Mouse (Mus musculus) hindbrain, postnatal 0 days (tissue): ENCODE measurements at regions not wholly inside any gene's neighbourhood (a gene's known extent, or its start where the extent isn't known, plus 50 kb on each side); places are given as distances from the start of the nearest gene placed in this dataset.

Experiments used
- ATAC-seq: fragments of 200-750 bp; cut with Nextera tagmentation; 2 replicates; pipeline ENCODE4 v1.8.0; 2017; ENCODE audit warnings: mild to moderate bottlenecking, moderate TSS enrichment, moderate library complexity
- DNase-seq: peaks from one replicate; pipeline ENCODE4 v3.0.0-alpha.2; 2015; ENCODE audit warnings: low spot score
- H3K27ac ChIP-seq: fragments of 300-500 bp; sonication (generic); 2 replicates; pipeline ENCODE4 v1.5.1; 2014; ENCODE audit warnings: mild to moderate bottlenecking
- H3K27me3 ChIP-seq: fragments of 300-500 bp; sonication (generic); 2 replicates; pipeline ENCODE4 v1.6.1; 2014; ENCODE audit warnings: low read length, mixed read lengths; ENCODE audit not compliant: insufficient read depth
- H3K36me3 ChIP-seq: fragments of 300-500 bp; sonication (generic); 2 replicates; pipeline ENCODE4 v1.6.1; 2014; ENCODE audit warnings: low read length, mixed read lengths; ENCODE audit not compliant: insufficient read depth
- H3K4me1 ChIP-seq: fragments of 300-500 bp; sonication (generic); 2 replicates; pipeline ENCODE4 v1.6.1; 2014; ENCODE audit warnings: antibody characterized with exemption, low read length, mixed read lengths; ENCODE audit not compliant: insufficient read depth
- H3K4me2 ChIP-seq: fragments of 300-500 bp; sonication (generic); 2 replicates; pipeline ENCODE4 v1.6.1; 2014; ENCODE audit warnings: low read depth, mild to moderate bottlenecking, low read length, moderate library complexity, mixed read lengths
- H3K4me3 ChIP-seq: fragments of 300-500 bp; sonication (generic); 2 replicates; pipeline ENCODE4 v1.5.1; 2014; ENCODE audit warnings: low read length
- H3K9ac ChIP-seq: fragments of 300-500 bp; sonication (generic); replicated peaks from 2 replicates; pipeline ENCODE4 v1.6.1; 2014; ENCODE audit warnings: mild to moderate bottlenecking, low read length, moderate library complexity, mixed read lengths
- H3K9me3 ChIP-seq: fragments of 300-500 bp; sonication (generic); 2 replicates; pipeline ENCODE4 v1.6.1; 2016; ENCODE audit warnings: low read length, mixed read lengths
- CTCF ChIP-seq: IDR thresholded peaks from 2 replicates; pipeline ENCODE4 v1.5.1; 2016; ENCODE audit warnings: antibody characterized with exemption, control low read depth, low read depth
- WGBS: fragments of 180-500 bp; shearing (Covaris S2); extraction: QIAGEN DNeasy Blood & Tissue Kit; methylation state at CpG from one replicate; pipeline ENCODE4 v1.1.7; 2014; 5-methylcytosine and 5-hydroxymethylcytosine counted together

GRCm38 (mm10) chr4:31757126-31757525 is 206.8 kb upstream of the Map3k7 start:
- Histone ChIP-seq H3K9ac (no peak overlapping the region), H3K4me2 (no peak overlapping the region), H3K27ac (no peak overlapping the region), H3K4me1 (no peaks in the 10 kb centered on the region), H3K4me3 (no peak overlapping the region), H3K36me3 (no peaks in the 10 kb centered on the region), H3K9me3 (no peaks in the 10 kb centered on the region), H3K27me3 (no peaks in the 10 kb centered on the region)
- ATAC-seq = no peak
- no peak for TF ChIP-seq CTCF
- 35% methylated on average over 1 of the region's 1 CpGs for WGBS
- DNase-seq = no peak

DNA sequence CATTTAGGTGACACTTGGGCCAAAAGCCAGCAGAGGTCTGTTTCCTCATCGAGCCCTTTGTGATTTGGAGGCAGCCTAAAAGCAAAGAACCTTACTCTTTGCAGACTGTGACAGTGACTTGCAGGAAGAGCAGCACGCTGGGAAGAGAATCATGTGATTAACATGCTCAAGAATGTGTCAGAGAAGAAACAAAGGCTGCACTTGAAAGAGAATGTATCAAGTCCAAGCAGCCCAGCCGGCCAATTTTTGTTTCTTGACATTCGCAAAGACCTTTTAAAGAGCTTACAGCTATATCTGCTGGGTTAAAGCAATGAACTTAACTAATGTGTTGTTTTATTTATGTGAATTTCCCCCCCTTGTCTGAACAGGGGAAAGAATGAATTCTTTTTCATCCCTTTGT is 203.8 kb upstream of the Map3k7 start:
- H3K4me2 ChIP-seq = no peak overlapping the region
- H3K9ac ChIP-seq = no peak overlapping the region
- peak; percentile 13 for DNase-seq
- H3K27me3 ChIP-seq = no peaks in the 10 kb centered on the region
- H3K27ac ChIP-seq = no peak overlapping the region
- no peaks in the 10 kb centered on the region for H3K9me3 ChIP-seq
- ATAC-seq = no peak
- H3K36me3 ChIP-seq = no peaks in the 10 kb centered on the region
- no peak for TF ChIP-seq CTCF
- H3K4me3 ChIP-seq = no peak overlapping the region
- H3K4me1 ChIP-seq = no peaks in the 10 kb centered on the region
- WGBS = 31% methylated on average over 4 of the region's 4 CpGs

DNA sequence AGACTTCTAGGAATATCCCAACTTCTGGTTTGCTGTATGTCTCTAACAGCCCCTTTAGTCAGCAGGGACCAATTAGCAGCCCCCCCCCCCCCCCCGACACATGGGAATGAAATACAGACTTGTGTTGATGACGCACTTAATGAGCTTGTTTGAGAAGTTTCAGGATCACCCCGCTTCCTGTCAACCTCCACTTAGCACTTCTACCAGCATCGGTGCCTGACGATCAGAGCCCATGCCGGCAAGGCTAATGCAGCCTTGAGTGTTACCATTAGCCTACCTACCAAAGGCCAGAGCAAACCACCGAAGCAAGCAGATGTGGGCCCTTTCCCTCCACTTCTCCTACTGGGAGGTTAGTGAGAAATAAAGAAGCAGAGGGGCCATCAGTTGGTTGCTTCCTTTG is 201.7 kb upstream of the Map3k7 start:
- H3K36me3 ChIP-seq = no peaks in the 10 kb centered on the region
- H3K9me3 ChIP-seq = no peaks in the 10 kb centered on the region
- H3K27me3 ChIP-seq = no peaks in the 10 kb centered on the region
- 88% methylated on average over 7 of the region's 7 CpGs for WGBS
- DNase-seq (no peak), ATAC-seq (no peak)
- no peak overlapping the region for H3K27ac ChIP-seq
- H3K4me3 ChIP-seq = no peak overlapping the region
- TF ChIP-seq CTCF = no peak
- H3K9ac ChIP-seq = no peak overlapping the region
- H3K4me1 ChIP-seq = no peaks in the 10 kb centered on the region
- no peak overlapping the region for H3K4me2 ChIP-seq

DNA sequence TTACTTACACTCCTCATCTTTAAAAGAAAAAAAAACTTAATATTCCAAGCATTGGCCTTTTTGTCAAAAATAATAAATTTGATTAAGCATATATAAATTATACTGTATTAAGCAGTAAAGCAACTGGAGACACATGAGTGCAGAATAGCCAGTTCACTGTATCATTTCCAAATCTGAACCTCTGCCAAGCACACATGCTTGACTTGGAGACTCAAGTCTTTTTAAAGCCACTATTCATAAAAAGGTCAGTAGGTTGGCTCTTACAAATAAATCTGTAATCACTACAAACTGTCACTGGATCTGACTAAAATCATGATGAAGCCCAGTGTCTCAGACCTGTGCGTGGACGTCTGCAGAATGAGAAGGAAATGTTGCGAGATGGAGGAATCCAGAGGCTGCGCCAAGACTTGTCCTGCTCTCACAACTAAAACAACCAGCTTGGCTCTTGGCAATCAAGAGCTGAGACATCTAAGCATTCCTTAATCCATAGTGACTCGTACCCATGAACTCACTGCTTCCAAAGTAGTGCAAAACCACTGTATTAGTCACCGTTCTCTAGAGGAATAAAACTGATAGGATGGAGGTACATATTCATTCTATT is 195.8 kb upstream of the Map3k7 start:
- Histone ChIP-seq H3K4me3 (no peak overlapping the region), H3K27me3 (no peaks in the 10 kb centered on the region), H3K9ac (no peak overlapping the region), H3K4me2 (no peak overlapping the region), H3K36me3 (no peaks in the 10 kb centered on the region), H3K4me1 (no peaks in the 10 kb centered on the region), H3K27ac (no peak overlapping the region), H3K9me3 (no peaks in the 10 kb centered on the region)
- no peak for DNase-seq
- no peak for ATAC-seq
- no peak for TF ChIP-seq CTCF
- WGBS = 64% methylated on average over 6 of the region's 6 CpGs

DNA sequence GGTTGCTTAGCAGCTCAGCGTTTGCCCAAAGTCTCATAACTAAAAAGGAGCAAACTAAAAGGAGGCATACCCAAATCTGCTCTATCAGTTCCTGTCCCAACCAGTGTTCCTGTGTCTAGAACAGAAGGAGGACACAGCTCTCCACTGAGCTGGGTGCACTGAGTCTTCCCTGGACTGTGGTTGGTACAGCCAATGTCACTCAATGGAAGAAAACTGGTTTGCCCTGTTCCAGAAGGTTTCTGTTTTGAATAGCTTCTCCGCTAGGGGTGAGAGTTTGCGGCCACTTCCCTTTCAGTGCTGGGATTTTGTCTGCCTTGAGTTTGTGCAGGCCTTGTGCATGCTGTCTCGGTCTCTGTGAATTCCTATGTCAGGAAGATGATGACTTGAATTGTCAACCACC is 194.6 kb upstream of the Map3k7 start:
- no peak for DNase-seq
- Histone ChIP-seq H3K4me1 (no peaks in the 10 kb centered on the region), H3K9ac (no peak overlapping the region), H3K36me3 (no peaks in the 10 kb centered on the region), H3K4me3 (no peak overlapping the region), H3K27me3 (no peaks in the 10 kb centered on the region), H3K27ac (no peak overlapping the region), H3K9me3 (no peaks in the 10 kb centered on the region), H3K4me2 (no peak overlapping the region)
- no peak for TF ChIP-seq CTCF
- WGBS = 83% methylated on average over 4 of the region's 4 CpGs
- no peak for ATAC-seq

- no peak overlapping the region for H3K27ac ChIP-seq
- TF ChIP-seq CTCF = peak; percentile 33; the same call in 1 of the 2 replicates
- 83% methylated on average over 1 of the region's 1 CpGs for WGBS
- H3K4me1 ChIP-seq = no peaks in the 10 kb centered on the region
- H3K36me3 ChIP-seq = no peaks in the 10 kb centered on the region
- H3K9me3 ChIP-seq = no peaks in the 10 kb centered on the region
- DNase-seq (no peak), ATAC-seq (no peak)
- H3K27me3 ChIP-seq = no peaks in the 10 kb centered on the region
- H3K9ac ChIP-seq = no peak overlapping the region
- H3K4me3 ChIP-seq = no peak overlapping the region
- no peak overlapping the region for H3K4me2 ChIP-seq
Observed at GRCm38 (mm10) chr4:31786284-31786683, 177.6 kb upstream of the Map3k7 start.

DNA sequence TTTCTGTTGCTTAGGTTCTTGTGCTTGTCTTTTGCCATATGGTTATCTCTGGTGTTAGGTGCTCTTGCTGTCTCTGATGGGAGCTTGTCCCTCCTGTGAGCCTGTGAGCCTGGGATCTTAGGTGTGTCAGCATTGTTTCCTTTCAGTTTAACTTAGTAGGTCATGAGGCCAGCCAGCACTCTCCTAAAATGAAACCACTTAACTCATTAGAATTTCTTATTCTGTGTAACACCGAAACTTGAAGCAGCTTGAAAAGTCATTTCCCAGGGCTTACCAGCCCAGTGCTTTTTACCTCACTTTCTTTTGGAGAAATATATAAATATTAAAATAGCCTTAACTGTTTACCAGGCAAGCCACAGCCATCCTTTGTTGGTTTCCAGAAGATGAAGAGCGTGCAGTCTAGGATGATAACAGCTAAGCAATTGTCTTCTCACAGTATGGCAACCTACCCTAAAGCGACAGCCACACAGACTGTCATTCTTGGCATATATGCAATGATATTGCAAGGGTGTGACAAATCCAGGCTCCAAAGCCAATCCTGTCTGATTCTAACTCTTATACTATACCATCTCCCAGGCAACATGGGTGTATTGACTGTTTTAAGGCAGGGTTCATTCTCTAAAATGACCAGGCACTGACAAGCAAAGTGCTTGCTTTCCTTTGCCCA is 146.2 kb upstream of the Map3k7 start:
- H3K4me1 ChIP-seq = no peaks in the 10 kb centered on the region
- 87% methylated on average over 3 of the region's 3 CpGs for WGBS
- no peaks in the 10 kb centered on the region for H3K9me3 ChIP-seq
- no peak overlapping the region for H3K4me3 ChIP-seq
- no peak for TF ChIP-seq CTCF
- no peak overlapping the region for H3K9ac ChIP-seq
- no peak overlapping the region for H3K27ac ChIP-seq
- H3K4me2 ChIP-seq = no peak overlapping the region
- ATAC-seq (no peak), DNase-seq (no peak)
- no peaks in the 10 kb centered on the region for H3K27me3 ChIP-seq
- H3K36me3 ChIP-seq = no peaks in the 10 kb centered on the region
